Mouse (Mus musculus) CH12.LX (cell line): ENCODE data around the gene Olfml1.

Experiments
- CTCF ChIP-seq, 2 experiments: IDR thresholded peaks in 1 of 2; conservative IDR thresholded peaks in 1 of 2; 2 replicates each; pipeline ENCODE4 v1.5.1; 2011 to 2012; ENCODE audit warnings: low read depth in 2 of 2, low read length in 2 of 2, improper control_type of control experiment in 1 of 2, inconsistent platforms in 1 of 2, mild to moderate bottlenecking in 1 of 2, moderate library complexity in 1 of 2
- EP300 ChIP-seq: IDR thresholded peaks from 2 replicates; pipeline ENCODE4 v1.6.1; 2011; ENCODE audit warnings: low read length, improper control_type of control experiment
- NRF1 ChIP-seq: IDR thresholded peaks from 2 replicates; pipeline ENCODE4 v1.6.1; 2014; ENCODE audit warnings: low read depth, mild to moderate bottlenecking, inconsistent platforms, low read length, improper control_type of control experiment, moderate library complexity
- TBP ChIP-seq: conservative IDR thresholded peaks from 2 replicates; pipeline ENCODE4 v1.6.1; 2011; ENCODE audit warnings: low read depth, low read length, improper control_type of control experiment
- ZNF384 ChIP-seq: IDR thresholded peaks from 2 replicates; pipeline ENCODE4 v1.6.1; 2012; ENCODE audit warnings: low read depth, low read length, improper control_type of control experiment, inconsistent platforms

DNA sequence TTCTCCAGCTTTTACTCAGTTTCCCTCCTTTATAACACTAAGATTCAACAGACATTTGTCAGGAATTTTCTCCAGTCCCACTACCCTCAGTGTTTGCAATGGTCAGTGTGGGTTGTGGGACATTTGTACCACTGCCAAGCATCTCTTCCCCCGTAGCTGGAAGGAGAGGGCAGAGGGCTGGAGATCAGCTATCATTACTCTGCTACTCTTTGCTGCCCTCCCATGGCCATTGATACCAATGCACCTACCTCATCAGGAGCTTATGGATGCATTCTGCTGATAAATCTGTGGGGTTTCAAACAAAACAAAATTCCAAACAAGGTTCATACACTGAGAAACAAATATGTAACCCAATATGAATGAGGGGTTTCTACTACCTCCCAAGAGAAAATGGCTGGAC, 40.9 kb upstream of the Olfml1 start:
- TF ChIP-seq CTCF (conservative IDR thresholded peaks at IDR 0.05 in 1 of 2, IDR thresholded peaks at IDR 0.05 in 1 of 2; ENCODE audit: low read depth in 2 of 2, low read length in 2 of 2) (peak; percentile 74 to 82), ZNF384 (no peak), NRF1 (no peak), EP300 (no peak), TBP (no peak)
